Mouse (Mus musculus): ENCODE measurements around the gene Fance. TPM values are rescaled to one million over a fixed set of nuclear protein-coding genes. Genes with fewer than 3 reads are reported as not detected.
A peak's percentile ranks its signal among the peaks of the same experiment; 100 is the strongest.
"Not testable (repeated sequence)": the region's sequence is repeated elsewhere in the genome, so short reads cannot be mapped to it uniquely, and the experiment has no call there.

Gene Fance
- total RNA-seq, 2 experiments from 2014 or later, result 21.5 to 26.1 TPM

GRCm38 (mm10) chr17:28312232-28313211, 797 bp upstream of the Fance start:
- DNase-seq (ENCODE audit: extremely low spot score in 1 of 2, low spot score in 2 of 2), result no peak
- TF ChIP-seq CTCF (IDR thresholded peaks at IDR 0.05), result peak; percentile 30
- intact Hi-C loops (cut with DNase I), result no loop called here
- no peak overlapping the region for H3K27ac ChIP-seq
- peak overlapping the region; percentile 74 for H3K4me3 ChIP-seq

GRCm38 (mm10) chr17:28313880-28314225, 534 bp downstream of the Fance start:
- no peak for DNase-seq (ENCODE audit: extremely low spot score in 1 of 2, low spot score in 2 of 2)
- peak overlapping the region; percentile 62 for H3K27ac ChIP-seq
- no peak for TF ChIP-seq CTCF (IDR thresholded peaks at IDR 0.05)
- intact Hi-C loops (cut with DNase I), result no loop called here
- H3K4me3 ChIP-seq, result peak overlapping the region; percentile 74

GRCm38 (mm10) chr17:28315611-28316160, 2.4 kb downstream of the Fance start:
- intact Hi-C loops (cut with DNase I), result no loop called here
- H3K4me3 ChIP-seq, result no peak overlapping the region
- DNase-seq (ENCODE audit: extremely low spot score in 1 of 2, low spot score in 2 of 2), result no peak

GRCm38 (mm10) chr17:28316476-28316875, 3.2 kb downstream of the Fance start:
- DNase-seq (ENCODE audit: extremely low spot score in 1 of 2, low spot score in 2 of 2), result no peak
- no peak overlapping the region for H3K4me3 ChIP-seq
- intact Hi-C loops (cut with DNase I), result no loop called here
- H3K27ac ChIP-seq, result no peak overlapping the region
- TF ChIP-seq CTCF (IDR thresholded peaks at IDR 0.05), result no peak; the same call in none of the 2 replicates

More at GRCm38 (mm10) chr17:28315611-28316160, 2.4 kb downstream of the Fance start:
- TF ChIP-seq CTCF (IDR thresholded peaks at IDR 0.05), result no peak
- H3K27ac ChIP-seq, result no peak overlapping the region

- no peak for DNase-seq (ENCODE audit: extremely low spot score in 1 of 2, low spot score in 2 of 2)
- Histone ChIP-seq H3K4me3 (no peak overlapping the region), H3K27ac (no peak overlapping the region)
- no peak for TF ChIP-seq CTCF (IDR thresholded peaks at IDR 0.05)
- intact Hi-C loops (cut with DNase I), result no loop called here
These were observed 3.8 kb downstream of the Fance start for GRCm38 (mm10) chr17:28317091-28317490.

GRCm38 (mm10) chr17:28317725-28318124, 4.4 kb downstream of the Fance start:
- intact Hi-C loops (cut with DNase I), result no loop called here
- no peak for DNase-seq (ENCODE audit: extremely low spot score in 1 of 2, low spot score in 2 of 2)
- Histone ChIP-seq H3K4me3 (no peak overlapping the region), H3K27ac (no peak overlapping the region)
- no peak for TF ChIP-seq CTCF (IDR thresholded peaks at IDR 0.05)

GRCm38 (mm10) chr17:28321700-28322099, 8.4 kb downstream of the Fance start:
- intact Hi-C loops (cut with DNase I), result no loop called here

GRCm38 (mm10) chr17:28323786-28324185, 10.5 kb downstream of the Fance start:
- intact Hi-C loops (cut with DNase I), result no loop called here
- Histone ChIP-seq H3K27ac (no peak overlapping the region), H3K4me3 (no peak overlapping the region)
- no peak for TF ChIP-seq CTCF (IDR thresholded peaks at IDR 0.05)
- DNase-seq (ENCODE audit: extremely low spot score in 1 of 2, low spot score in 2 of 2), result no peak

More at GRCm38 (mm10) chr17:28321700-28322099, 8.4 kb downstream of the Fance start:
- no peak for DNase-seq (ENCODE audit: extremely low spot score in 1 of 2, low spot score in 2 of 2)
- no peak for TF ChIP-seq CTCF (IDR thresholded peaks at IDR 0.05)
- H3K4me3 ChIP-seq, result no peak overlapping the region
- no peak overlapping the region for H3K27ac ChIP-seq

GRCm38 (mm10) chr17:28324416-28324815, 11.1 kb downstream of the Fance start:
- intact Hi-C loops (cut with DNase I); H3K27ac ChIP-seq; H3K4me3 ChIP-seq; DNase-seq (ENCODE audit: extremely low spot score in 1 of 2, low spot score in 2 of 2): not testable (repeated sequence)

- intact Hi-C loops (cut with DNase I), result no loop called here
- no peak for TF ChIP-seq CTCF (IDR thresholded peaks at IDR 0.05)
- H3K27ac ChIP-seq, result no peak overlapping the region
These were observed 12.4 kb downstream of the Fance start for GRCm38 (mm10) chr17:28325751-28326150.

GRCm38 (mm10) chr17:28326951-28327350, 13.6 kb downstream of the Fance start:
- TF ChIP-seq CTCF (IDR thresholded peaks at IDR 0.05), result no peak
- H3K27ac ChIP-seq, result peak overlapping the region; percentile 92
- H3K4me3 ChIP-seq, result no peak overlapping the region
- intact Hi-C loops (cut with DNase I), result no loop called here
- no peak for DNase-seq (ENCODE audit: extremely low spot score in 1 of 2, low spot score in 2 of 2)

More at GRCm38 (mm10) chr17:28325751-28326150, 12.4 kb downstream of the Fance start:
- no peak overlapping the region for H3K4me3 ChIP-seq
- DNase-seq (ENCODE audit: extremely low spot score in 1 of 2, low spot score in 2 of 2), result no peak

- peak in 1 of 2 experiments; percentile 52 for DNase-seq (ENCODE audit: extremely low spot score in 1 of 2, low spot score in 2 of 2)
- intact Hi-C loops (cut with DNase I), result loop anchor here (2.0 kb wide), 1 partner anchor 195 kb away; no protein-coding TSS in a partner anchor
- peak overlapping the region; percentile 92 for H3K27ac ChIP-seq
- no peak for TF ChIP-seq CTCF (IDR thresholded peaks at IDR 0.05)
- peak overlapping the region; percentile 79 for H3K4me3 ChIP-seq
These were observed 14.5 kb downstream of the Fance start for GRCm38 (mm10) chr17:28327673-28328325.
